Mouse (Mus musculus) left cerebral cortex, adult 8-10 months (tissue): ENCODE measurements around the gene Tmem54. TPM values are rescaled to one million over a fixed set of nuclear protein-coding genes. Genes with fewer than 3 reads are reported as not detected.

Experiments used
- DNase-seq, 2 experiments: peaks; one replicate each; pipeline ENCODE4 v3.0.0; 2022; ENCODE audit warnings: low spot score in 2 of 2
- total RNA-seq, 4 experiments: library from RNA; stranded (reverse); gene quantifications; 2 replicates each; pipeline ENCODE4 v1.2.4; 2022

Tmem54 gene
- total RNA-seq, 4 experiments from 2014 or later, result not detected

GRCm38 (mm10) chr4:129149321-129149720, 44.0 kb downstream of the Tmem54 start:
- DNase-seq, result no peak

- DNase-seq, result no peak
Observed at GRCm38 (mm10) chr4:129151276-129151811, 46.0 kb downstream of the Tmem54 start.

GRCm38 (mm10) chr4:129157541-129157940, 52.2 kb downstream of the Tmem54 start:
- DNase-seq, result no peak

GRCm38 (mm10) chr4:129158549-129158948, 53.2 kb downstream of the Tmem54 start:
- no peak for DNase-seq

- no peak for DNase-seq
Observed at GRCm38 (mm10) chr4:129161076-129161475, 55.7 kb downstream of the Tmem54 start.

Other genes with a start within 250 kb of the Tmem54 start
- 10 to 100 TPM; 17.4 to 20.0 (median 19.4) TPM for gene Trim62, start 222.0 kb upstream of the Tmem54 start, total RNA-seq
- 10 to 100 TPM; 48.2 to 54.6 (median 49.8) TPM for gene Azin2, start 143.1 kb upstream of the Tmem54 start, total RNA-seq
- gene Ak2, start 113.6 kb upstream of the Tmem54 start, total RNA-seq, result 10 to 100 TPM; 23.4 to 28.1 (median 25.2) TPM
- 10 to 100 TPM; 50.2 to 60.3 (median 52.6) TPM for gene Rnf19b, start 47.3 kb upstream of the Tmem54 start, total RNA-seq
- gene Hpca, start 16.5 kb downstream of the Tmem54 start, total RNA-seq, result 100 to 1,000 TPM; 809 to 955 (median 872) TPM
- gene Fndc5, start 31.5 kb downstream of the Tmem54 start, total RNA-seq, result 10 to 100 TPM; 59.2 to 67.3 (median 62.3) TPM
- gene S100pbp, start 84.2 kb downstream of the Tmem54 start, total RNA-seq, result 10 to 100 TPM; 44.1 to 52.8 (median 46.3) TPM
- gene Yars, start 84.2 kb downstream of the Tmem54 start, total RNA-seq, result 10 to 100 TPM; 90.5 to 98.5 (median 96.4) TPM
- 10 to 100 TPM; 15.2 to 22.8 (median 18.4) TPM for gene C77080, start 155.9 kb downstream of the Tmem54 start, total RNA-seq
- 1 to 10 TPM; 1.6 to 2.7 (median 2.3) TPM for gene Sync, start 182.1 kb downstream of the Tmem54 start, total RNA-seq
- gene Rbbp4, start 229.8 kb downstream of the Tmem54 start, total RNA-seq, result 100 to 1,000 TPM; 123 to 128 (median 127) TPM
- gene Zbtb8os, start 230.1 kb downstream of the Tmem54 start, total RNA-seq, result 10 to 100 TPM; 28.6 to 40.7 (median 32.0) TPM